Mouse (Mus musculus) C2C12 (cell line): Measurements from ENCODE around the gene Adm2.

ENCODE experiments used
- CEBPB ChIP-seq: IDR thresholded peaks from one replicate; pipeline ENCODE4 v1.6.1; 2011; ENCODE audit warnings: low read depth, mild to moderate bottlenecking, control low read depth, moderate library complexity
- CTCF ChIP-seq: IDR thresholded peaks from one replicate; pipeline ENCODE4 v1.5.1; 2011; ENCODE audit not compliant: control insufficient read depth, insufficient read depth, insufficient read length
- MYOD1 ChIP-seq: IDR thresholded peaks from one replicate; pipeline ENCODE4 v1.6.1; 2011; ENCODE audit warnings: low read depth; ENCODE audit not compliant: control insufficient read depth, insufficient read length
- USF1 ChIP-seq: IDR thresholded peaks from one replicate; pipeline ENCODE4 v1.6.1; 2011; ENCODE audit warnings: low read depth, mild to moderate bottlenecking, control low read depth, moderate library complexity

DNA sequence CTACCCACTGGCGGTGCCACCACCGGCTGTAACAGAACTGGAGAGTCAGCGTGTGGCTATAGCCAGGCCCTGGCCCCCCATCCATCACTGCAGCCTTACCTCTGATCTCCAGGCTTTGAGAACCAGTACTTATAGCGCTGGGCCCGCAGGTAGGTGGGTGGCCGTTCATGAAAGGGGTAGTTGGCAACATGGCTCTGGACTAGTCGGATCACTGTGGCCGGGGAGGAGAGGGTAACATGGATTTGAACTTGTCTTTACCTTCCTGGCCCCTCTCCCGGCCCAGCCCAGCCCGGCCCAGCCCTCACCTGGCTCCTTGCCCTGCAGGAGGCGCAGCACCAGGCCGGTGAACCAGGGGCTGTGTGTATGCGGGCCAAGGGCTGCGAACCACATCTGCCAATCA lies 29.5 kb downstream of the Adm2 start:
- TF ChIP-seq MYOD1 (no peak), CTCF (no peak), CEBPB (no peak), USF1 (no peak)
